Mouse (Mus musculus): ENCODE data around the gene Abhd12.
A peak's percentile ranks its signal among the peaks of the same experiment; 100 is the strongest.

Gene Abhd12

GRCm38 (mm10) chr2:150808381-150808780 lies 96.2 kb downstream of the Abhd12 start:
- no peak for DNase-seq (ENCODE audit: low spot score)

GRCm38 (mm10) chr2:150803035-150803434 lies 101.5 kb downstream of the Abhd12 start:
- peak; percentile 43 for DNase-seq (ENCODE audit: low spot score)

GRCm38 (mm10) chr2:150800616-150801015 lies 103.9 kb downstream of the Abhd12 start:
- DNase-seq (ENCODE audit: low spot score), result no peak

- no peak for DNase-seq (ENCODE audit: low spot score)
Observed at GRCm38 (mm10) chr2:150798084-150798483, 106.5 kb downstream of the Abhd12 start.

GRCm38 (mm10) chr2:150793320-150793719 lies 111.2 kb downstream of the Abhd12 start:
- DNase-seq (ENCODE audit: low spot score), result no peak

- DNase-seq (ENCODE audit: low spot score), result peak; percentile 81
Observed at GRCm38 (mm10) chr2:150788768-150789550, 115.6 kb downstream of the Abhd12 start.

GRCm38 (mm10) chr2:150787234-150787771 lies 117.2 kb downstream of the Abhd12 start:
- DNase-seq (ENCODE audit: low spot score), result no peak

GRCm38 (mm10) chr2:150786251-150787180 lies 118.0 kb downstream of the Abhd12 start, which contains the start of gene Pygb:
Gene Pygb, plus strand, starts transcription at chr2:150786735.
- peak; percentile 83 for DNase-seq (ENCODE audit: low spot score)

- DNase-seq (ENCODE audit: low spot score), result no peak
Observed at GRCm38 (mm10) chr2:150782801-150783200, 121.7 kb downstream of the Abhd12 start.

Data from layer of hippocampus, adult 11-12 months (tissue).